Mouse (Mus musculus) central nervous system, embryonic 14 days (tissue): ENCODE results near the gene Ube2g1. TPM values are rescaled to one million over a fixed set of nuclear protein-coding genes. Genes with fewer than 3 reads are reported as not detected.

Experiments used
- polyA plus RNA-seq: library from polyadenylated mRNA; depleted of rRNA; stranded (reverse); fragments of >200 nt; gene quantifications from 2 replicates; pipeline ENCODE4 v1.2.3, GENCODE M21; 2012; rRNA removed

The Ube2g1 gene
- polyA plus RNA-seq, result 45.2 and 50.6 TPM in 2 replicates

DNA sequence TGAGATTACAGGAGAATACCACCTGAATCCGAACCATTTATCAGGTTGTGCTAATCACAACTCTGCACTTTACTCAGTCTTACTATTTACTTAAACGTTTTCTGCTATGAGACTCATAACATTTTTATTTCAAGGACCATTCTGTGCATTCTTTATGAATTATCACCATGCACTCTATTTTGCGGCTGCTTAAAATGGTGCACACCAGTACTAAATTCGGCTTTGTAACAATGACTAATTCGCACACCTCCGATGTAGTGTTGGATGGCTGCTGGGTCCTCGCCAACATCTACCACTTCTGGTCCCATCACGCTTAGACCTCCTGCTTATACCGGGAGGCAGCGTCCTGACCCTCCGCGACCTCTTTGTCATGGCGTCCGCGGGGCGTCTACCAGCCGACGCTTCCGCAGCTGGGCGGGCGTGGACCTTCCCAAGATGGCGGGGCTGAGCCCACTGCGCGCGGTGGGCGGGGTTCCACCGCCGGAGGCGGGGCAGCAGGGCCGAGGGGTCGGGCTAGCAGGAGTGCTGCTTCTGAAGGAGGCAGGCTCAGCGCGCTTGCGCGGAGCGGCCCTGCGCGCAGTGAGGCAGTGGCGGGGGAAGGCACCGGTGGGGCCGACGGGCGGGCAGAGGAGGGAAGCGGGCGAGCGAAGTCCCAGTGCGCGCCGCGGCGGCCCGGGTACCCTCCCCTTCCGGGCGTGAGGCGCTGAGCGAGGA lies at the start of gene Ube2g1:
Gene Ube2g1, plus strand, starts transcription at position 590 of the 714 bp plus-strand sequence.

GRCm38 (mm10) chr11:72689551-72690510 lies 82.7 kb downstream of the Ube2g1 start, which contains the start of gene Ankfy1:
Ankfy1 (plus strand) TSS chr11:72690006.

Other genes starting within 250 kb of the Ube2g1 start
- 3.6 and 3.7 TPM in 2 replicates for gene Tekt1, start 244.8 kb upstream of the Ube2g1 start, polyA plus RNA-seq
- 1.7 and 5.0 TPM in 2 replicates for gene Smtnl2, start 195.6 kb upstream of the Ube2g1 start, polyA plus RNA-seq
- gene Ggt6, start 171.8 kb upstream of the Ube2g1 start, polyA plus RNA-seq, result 0.21 TPM in 1 of 2 replicates, not detected in the other
- 87.2 and 91.4 TPM in 2 replicates for gene Mybbp1a, start 165.9 kb upstream of the Ube2g1 start, polyA plus RNA-seq
- 37.9 and 40.8 TPM in 2 replicates for gene Spns2, start 117.4 kb upstream of the Ube2g1 start, polyA plus RNA-seq
- 0.14 and 0.24 TPM in 2 replicates for gene Spns3, start 56.8 kb upstream of the Ube2g1 start, polyA plus RNA-seq
- gene Ankfy1, start 82.7 kb downstream of the Ube2g1 start, polyA plus RNA-seq, result 40.2 and 41.9 TPM in 2 replicates
- gene Cyb5d2, start 188.9 kb downstream of the Ube2g1 start, polyA plus RNA-seq, result 4.3 and 4.8 TPM in 2 replicates
- gene Zzef1, start 188.9 kb downstream of the Ube2g1 start, polyA plus RNA-seq, result 29.3 and 33.0 TPM in 2 replicates